Mouse (Mus musculus) testis, postnatal 10 days (tissue): ENCODE results near the gene Mtg2.

ENCODE experiments used
- DNase-seq: peaks from one replicate; pipeline ENCODE4 v3.0.0; 2021; ENCODE audit warnings: low spot score

Gene Mtg2

DNA sequence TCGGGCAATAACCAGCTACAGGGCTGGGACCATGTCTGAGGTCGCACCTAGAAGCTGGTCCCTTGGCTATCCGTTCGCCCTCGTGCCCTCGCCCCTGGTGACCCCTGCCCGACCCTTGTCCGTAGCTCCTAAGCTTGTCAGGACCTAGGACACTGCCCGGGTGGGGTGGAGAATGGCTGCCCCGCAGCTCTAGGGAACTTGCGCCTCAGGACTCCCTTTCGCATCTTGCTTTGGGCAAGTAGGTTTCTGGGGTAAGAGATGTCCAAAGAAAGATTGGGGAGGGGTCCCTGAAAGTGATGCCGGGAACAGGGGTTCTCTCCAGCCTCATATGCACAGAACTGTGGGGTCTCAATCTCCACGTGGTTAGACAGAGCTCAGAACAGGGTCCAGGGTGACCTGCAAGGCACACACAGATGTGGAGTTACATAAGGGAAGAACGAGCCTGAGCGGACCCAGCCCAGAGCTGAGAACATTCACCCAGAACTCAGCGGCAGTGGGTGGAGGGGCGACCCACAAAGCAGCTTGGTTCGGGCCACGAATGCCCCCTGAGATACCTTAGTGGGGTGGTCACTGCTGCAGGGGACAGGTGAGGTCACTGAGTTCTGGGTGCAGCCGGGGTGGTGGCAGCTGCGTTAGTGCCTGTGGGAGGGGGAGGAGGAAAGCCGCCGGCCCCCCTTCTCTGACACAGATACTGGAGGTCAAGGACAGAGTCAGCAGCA, 34.4 kb downstream of the Mtg2 start:
- no peak for DNase-seq

DNA sequence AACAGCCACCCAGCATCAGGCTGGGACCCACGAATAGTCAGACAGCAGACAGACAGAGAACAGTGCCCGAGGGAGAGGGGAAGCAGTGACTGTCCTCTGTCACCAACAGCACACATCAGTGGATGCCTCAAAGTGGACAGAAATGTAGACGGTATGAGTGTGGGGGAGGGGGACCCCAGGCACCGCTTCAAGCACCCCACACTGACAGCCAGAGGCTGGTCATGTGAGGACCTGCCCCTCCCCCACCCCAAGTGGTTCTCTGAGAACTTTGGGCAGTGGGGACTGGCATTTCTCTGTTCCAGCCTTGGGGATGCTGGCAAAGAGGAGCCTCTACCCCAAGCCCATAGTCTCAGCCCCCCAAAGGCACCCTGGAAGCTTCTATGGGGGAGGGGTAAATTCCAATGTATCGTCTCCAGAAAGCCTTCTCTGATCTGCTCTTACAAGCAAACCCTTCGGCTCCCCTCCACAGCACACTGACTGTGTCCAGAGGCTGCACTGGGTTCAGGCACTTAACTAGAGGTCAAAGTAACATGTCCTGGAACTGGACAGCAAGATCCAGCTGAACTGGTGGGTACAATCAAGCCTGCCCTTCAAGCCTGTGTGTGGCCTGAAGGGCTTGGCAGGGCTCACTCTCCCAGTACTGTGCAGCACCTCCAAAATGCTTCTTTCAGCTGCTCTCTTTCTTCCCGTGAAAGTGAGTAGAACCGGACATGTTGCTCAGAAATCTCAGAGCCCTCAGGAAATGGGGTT, 35.2 kb downstream of the Mtg2 start:
- DNase-seq = peak; percentile 64

DNA sequence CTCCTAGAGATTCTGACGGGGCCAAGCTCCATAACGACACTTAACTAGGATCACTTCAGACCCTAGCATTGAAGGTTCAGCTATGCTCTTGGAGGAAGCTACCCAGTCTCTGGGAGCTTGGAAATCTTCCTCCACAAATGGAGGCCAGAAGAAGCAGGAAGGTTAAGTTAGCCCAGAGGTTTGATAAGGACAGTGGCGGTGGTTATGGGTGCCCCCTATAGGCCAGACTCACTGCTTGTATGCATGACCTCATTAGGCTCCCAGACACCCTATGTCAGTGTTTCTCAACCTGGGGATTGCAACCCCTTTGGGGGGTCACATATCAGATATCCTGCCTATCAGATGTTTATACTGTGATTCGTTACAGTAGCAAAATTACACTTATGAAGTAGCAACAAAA, 36.7 kb downstream of the Mtg2 start:
- DNase-seq = no peak

DNA sequence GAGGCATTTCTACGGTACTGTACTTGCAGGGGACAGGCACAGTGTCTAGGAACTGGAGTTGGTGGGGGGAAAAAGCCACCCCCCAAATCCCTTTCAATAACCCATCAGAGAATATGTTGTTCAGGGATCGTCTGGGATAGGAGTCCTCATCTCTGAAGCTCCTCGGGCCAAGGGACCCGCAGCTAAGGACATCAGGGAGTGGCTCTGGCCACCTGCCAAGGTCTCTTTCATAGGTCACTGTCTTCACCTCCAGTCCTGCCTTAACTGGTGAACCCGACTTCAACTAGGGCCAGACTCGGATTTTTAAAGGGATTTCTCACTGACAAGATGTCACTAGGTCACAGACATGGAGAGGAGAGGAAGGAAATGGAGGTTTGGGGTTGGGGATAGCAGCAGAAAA, 37.9 kb downstream of the Mtg2 start:
- DNase-seq = no peak

DNA sequence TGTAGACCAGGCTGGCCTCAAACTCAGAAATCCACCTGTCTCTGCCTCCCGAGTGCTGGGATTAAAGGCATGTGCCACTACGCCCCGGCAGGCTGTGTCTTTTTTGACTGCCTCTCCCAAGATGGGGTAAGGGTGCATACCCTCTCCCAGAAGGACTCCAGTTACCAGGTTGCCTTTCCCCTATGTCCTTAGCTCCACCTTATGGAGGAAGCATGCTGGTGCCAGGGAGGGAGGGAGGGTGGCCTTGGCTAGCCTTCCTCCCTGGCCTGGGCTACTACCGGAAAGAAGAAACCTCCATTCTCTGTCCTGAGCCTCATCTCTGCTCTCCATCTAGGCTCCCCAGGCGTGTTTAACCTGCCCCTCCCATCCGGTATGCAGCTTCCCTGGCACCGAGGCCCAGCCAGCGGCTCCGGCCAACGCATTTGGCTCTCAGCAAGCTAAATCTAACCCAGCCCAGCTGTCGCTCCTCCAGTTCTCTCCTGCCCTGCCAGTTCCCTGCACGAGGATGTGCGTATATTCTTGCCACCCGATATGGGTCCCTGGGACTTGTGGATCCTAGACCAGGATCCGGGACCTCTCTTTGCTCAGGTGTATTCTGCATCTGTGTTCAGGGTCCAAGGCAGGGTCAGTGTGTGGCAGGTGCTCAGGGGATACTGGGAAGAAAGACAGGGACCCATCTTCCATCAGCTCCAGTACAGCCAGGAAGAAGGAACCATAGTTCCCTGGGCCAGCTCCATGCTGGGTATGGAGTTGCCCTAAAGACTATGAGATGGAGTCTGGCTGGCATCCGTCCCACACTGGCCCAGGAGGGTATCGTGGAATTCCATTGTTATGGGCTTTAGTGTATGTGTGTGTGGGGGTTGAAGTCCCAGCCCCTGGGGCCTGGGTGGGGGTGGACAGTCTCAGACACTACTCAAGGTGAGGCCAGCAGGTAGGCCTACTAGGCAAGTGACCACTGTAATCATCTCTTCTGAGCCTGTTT, 43.8 kb downstream of the Mtg2 start:
- no peak for DNase-seq

DNA sequence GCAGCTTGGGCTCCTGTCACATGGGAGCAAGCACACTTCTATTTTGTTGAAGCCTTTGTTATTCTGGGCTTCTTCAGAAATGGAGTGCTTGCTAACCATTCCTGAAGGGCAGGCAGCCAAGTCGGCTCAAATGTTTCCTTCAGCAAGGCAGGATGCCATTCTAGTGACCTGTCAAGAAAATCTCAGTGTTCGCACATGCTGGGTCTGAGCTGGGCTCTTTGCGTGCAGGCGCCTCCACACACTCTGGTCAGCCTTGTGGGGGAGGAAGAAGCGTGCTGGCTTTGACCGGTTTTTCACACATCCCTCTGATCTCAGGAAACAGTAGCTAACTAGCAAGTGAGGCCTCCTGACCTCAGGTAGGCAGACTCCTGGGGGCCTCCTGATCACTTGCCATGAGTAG, 44.9 kb downstream of the Mtg2 start:
- peak; percentile 69 for DNase-seq

DNA sequence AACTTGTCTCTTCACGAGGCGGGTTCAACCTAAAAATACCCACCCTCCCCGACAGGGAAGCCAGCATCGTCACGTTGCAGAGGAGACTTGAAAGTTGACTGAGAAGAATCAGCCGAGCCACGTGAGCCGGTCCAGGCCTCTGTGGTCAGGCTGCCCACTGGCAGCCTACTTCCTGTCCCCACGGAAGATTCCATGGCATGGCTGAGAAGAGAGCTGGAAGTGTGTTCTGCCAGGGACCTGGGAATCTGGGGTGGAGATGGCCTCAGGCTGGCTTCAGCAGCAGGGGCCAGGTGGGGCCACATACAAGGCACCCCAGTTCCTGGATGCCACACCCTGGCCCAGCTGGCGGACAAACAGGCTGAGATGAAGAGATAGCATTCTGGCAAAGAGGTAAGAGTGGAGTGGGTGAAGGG, 45.7 kb downstream of the Mtg2 start:
- no peak for DNase-seq

DNA sequence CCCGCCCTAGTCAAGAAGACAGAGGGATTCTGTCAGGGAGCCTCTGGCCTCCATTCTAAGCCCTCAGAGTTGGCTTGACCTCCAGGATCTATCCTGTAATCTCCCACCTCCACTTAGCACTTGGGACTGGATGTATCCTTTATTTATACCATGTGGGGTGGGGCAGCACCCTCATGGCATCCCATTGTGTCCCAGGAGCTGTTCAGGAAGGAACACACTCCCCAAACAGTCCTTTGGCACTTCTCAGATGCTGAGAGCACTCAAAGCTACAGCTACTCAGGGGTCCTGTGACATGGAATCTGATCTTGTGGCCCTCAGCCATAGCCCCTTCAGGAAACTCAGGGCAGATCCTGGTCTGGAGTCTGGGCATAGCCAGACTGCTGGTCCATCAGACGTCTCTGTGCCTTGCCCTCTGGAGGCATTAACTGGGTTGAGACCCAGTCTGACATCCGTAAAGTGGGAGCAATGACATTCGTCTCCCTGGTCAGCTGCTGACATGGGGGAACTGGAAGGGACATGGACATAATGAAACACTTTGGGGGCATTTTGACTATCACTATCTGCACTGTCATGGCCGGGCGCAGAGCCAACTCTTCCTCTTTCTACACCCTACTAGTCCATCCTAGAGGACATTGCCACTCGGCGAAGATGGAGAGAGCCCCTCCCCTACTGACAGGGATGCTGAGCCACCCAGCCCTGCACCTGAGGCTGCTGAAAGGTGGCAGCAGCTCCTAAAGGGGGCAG, 46.5 kb downstream of the Mtg2 start:
- peak; percentile 66 for DNase-seq

DNA sequence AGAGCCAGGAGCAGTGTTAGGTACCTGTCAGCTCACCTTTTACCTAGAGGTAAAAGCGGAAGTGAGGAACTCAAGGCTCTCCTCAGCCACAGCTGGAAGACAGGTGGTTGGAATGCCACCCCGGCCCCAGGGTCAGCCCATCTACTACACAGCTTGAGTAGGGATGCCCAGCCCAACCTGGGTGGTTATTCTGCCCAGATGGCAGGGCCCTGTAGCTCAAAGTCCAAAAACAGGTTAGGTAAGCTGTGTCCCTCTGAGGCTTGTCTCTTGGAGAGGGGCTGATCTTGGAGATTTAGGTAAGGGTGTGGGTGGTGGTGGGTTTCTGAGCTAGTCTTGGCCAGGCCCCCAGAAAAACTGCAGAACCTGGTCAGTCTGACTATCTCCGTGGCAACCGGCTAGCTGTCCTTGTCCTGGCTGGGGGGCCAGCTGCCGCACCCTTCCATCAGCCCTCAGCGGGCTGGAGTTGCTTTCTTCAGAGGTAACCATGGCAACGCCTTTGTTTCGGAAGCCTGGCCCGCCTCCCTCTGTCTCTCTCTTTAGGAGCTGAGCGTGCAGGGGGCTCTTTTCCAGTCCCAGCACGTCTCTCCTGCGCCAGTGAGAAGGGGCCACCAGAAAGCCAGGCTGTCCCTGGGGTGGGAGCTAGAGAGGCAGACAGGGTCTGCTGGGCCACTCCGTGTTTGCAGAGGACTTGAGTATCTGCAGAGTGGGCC, 47.3 kb downstream of the Mtg2 start:
- DNase-seq = peak; percentile 60

DNA sequence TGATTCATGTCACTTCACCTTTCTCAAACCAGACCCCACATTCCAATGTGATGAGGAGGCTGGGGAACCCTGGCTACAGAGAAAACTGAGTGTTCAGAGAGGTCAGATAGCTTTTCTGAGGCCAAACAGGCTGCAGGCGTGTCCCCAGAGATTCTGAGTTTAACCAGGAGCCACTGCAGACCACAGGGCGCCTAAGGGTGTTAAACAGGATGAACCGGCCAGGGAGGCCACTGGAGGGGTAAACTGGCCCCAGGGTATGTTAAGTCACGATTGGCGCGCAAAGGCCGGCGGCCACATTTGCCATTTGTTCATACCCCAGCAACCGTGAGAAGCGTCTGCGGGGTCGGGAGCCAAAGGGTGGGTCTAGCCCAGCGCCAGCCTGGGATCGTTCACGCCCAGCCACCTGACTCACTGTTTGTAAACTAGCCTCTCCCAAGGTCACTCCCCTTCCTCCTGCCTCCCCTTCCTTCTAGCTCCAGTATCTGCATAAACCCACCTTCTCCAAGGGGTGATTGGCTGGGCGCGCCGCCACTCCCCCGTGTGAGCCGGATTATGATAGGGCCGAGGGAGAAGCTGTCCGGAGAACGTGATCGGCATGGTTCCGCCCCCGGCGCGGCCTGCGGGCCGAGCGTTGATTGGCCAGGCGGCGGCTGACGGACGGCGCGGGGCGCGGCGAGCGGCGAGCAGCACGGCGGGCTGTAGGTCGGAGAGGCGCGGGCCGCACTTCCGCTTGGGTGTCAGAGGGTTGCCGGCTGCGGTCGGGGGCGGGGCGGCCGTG, 48.5 kb downstream of the Mtg2 start, which contains the start of gene Osbpl2:
Gene Osbpl2, plus strand, starts transcription at position 646 of the 778 bp plus-strand sequence.
- peak; percentile 99 for DNase-seq

DNA sequence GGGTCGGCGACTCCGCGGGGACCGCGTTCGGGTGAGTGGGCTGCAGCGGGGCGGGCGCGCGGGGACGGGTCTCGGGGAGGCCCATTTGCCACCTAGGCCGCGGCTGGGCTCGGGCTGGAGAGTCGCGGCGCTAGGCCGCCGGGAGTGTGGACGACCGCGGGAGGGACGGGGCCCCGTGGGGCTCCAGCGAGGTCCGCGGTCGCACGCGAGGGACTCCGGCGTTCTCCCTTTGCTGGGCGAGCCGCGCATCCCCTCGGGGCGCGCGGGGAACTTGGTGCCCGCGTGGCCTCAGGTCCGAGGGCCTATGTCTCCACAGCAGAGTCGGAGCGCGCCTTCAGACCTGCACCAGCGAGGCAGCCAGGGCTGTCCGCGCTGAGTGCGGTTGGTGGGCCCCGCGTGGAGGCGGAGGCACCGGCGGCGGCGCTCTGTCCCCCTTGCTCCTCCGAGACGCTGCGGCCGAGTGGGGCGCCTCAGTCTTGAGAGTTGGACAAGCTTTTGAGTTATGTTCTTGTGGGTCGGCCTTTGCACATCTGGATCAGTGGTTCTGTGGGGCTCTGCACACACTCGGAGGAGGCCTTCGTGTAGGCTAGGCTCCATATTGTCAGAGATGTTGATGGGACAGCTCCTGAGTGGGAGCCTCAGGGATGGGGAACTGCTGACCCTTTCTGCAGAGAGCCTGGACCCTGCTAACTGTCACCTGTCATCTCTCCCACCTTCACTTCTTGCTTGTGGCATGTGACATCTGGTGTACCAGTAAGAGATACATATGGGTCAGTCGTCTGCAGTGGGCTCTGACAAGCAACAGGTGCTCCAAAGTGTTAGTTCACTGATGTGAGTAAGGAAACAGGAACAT, 49.3 kb downstream of the Mtg2 start:
- peak; percentile 65 for DNase-seq

DNA sequence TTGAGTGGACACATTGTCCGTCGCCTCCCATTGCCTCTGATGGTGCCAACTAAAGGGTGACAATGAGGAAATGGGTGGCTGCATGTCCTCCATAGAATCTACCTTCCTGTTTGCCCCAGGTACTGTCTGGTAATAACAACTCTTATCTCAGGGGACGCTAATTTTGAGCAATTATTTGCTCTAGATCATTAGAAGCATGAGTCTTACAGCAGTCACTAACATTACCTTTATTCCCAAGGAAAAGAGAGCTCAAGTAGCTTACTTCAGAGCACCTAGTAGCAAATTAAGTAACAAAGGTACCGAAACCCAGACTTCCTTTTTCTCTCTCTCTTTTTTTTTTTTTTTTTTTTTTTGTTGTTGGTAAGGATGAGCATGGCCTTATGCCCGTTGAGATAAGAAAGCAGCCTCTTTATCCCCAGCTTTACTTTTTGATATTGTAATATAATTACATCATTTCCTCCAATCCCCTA, 49.9 kb downstream of the Mtg2 start:
- no peak for DNase-seq

DNA sequence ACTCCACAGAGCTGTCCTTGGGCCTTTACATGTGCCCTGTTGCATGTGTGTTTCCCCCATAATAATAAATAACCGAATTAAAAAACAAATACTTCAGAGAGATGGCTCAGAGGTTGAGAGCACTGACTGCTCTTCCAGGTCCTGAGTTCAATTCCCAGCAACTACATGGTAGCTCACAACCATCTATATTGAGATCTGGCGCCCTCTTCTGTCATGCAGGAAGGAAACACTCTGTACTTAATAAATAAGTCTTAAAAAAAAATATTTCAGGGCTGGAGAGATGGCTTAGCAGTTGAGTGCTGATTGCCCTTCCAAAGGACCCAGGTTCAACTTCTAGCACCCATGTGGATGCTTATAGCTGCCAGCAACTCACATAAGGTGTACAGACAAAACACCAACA, 53.8 kb downstream of the Mtg2 start:
- DNase-seq = no peak

DNA sequence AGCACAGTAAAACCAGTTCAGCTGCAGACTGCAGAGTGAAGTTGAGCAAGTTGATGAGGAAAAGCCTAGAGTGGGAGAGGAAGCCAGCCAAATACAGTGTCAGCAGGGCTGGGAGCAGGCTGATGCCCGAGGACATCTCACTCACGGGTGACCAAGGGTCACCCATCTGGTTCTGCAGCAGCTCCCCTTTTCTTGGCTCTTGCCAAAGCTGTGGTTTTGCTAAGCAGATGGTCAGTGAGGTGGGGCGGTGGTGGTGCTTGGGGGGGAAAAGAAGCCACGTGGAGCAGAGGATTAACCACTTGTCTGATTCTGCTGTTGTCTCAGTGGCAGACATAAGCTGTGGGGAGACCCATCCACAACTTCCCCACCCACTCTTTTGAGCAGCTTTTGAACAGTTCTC, 55.8 kb downstream of the Mtg2 start:
- no peak for DNase-seq

DNA sequence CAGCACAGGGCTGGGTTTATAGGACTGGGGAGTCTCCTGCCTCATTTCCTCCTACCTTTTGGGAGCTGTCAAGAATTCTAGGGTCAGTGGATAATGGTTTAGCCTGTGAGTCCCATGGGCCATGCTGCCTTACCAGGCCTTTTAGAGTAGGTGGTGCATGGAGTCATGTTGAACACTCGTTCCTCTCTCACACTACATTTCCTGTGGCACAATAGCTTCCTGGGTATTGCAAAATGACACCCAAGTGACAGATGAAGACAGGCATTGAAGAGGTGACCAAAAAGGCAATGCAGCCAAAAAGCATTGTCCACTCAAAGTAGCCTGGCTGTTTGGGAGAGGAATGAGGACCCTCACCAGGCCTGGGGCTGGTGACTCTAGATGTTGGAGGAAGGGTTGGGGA, 57.3 kb downstream of the Mtg2 start:
- DNase-seq = no peak

DNA sequence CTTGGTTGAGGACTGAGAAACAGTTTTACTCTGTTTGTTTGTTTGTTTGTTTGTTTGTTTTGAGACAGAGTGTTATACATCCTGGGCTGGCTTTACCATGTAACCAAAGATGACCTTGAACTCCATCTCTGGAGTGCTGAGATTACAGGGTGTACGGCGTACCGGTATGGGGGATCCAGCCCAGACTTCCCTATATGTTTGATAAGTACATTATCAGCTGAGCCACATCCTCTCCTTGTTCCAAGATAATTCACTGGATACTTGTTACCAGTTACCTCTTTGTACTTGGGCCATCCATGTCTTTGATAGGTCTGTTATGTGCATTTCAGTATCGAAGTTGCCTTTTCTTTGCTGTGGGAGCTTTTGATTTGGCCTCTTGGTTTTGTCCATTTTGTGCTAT, 62.8 kb downstream of the Mtg2 start:
- DNase-seq = no peak

DNA sequence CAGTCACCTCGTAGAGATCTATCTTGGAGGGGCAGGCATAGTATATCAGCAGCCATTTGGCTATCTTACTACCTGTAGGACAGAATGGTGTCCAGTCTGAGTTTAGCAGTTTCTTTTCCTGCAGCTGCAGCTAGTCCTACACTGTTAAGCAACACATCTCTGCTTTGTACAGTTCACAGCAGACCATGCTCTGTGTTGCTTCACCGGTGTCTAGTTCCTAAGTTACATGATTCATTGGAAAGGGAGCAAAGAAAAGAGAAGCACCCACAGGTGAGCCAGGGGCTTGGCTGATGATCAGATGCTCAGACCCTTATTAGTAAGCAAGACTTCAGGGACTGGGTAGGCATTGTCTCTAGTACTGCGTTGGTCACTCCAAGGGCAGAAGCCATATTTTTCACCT, 63.5 kb downstream of the Mtg2 start:
- DNase-seq = no peak

DNA sequence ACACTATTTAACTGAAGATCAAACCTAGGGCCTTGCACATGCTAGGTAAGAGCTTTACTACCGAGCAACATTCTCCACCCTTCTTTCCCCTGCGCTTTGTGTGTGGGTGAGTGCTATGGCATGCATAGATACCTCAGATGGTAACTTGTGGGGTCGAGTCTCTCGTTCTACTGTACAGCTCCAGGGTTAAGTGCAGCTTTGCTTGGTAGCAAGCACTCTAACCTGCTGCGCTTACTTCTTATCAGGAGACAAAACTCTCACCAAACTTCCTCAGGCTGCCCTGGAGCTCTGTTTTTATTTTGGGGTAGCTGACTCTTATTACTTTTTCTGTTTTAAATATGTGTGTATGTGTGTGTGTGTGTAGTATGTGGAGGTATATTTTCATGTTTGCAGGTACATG, 65.0 kb downstream of the Mtg2 start:
- DNase-seq = no peak
